Mouse (Mus musculus): ENCODE data around the gene Usp19.

DNA sequence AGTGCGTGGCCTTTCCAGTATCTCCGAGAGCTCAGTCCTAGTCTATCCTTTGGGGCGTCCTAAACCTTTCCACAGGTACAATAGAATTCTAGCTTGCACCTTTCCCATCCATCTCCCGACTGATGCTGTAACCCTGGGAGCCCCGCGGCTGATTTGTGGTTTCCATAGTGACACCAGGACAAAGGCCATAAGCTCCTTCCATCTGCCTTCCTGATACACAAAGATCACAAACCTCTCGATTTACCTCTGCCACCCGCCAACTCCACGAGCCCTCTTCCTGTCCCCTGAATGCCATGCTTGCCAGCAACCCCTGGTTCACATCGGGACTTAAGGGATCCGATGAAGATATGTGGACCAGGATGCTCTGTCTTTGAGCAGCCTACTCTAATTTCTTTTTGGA lies 11.2 kb upstream of the Usp19 start:
- TF ChIP-seq CTCF (IDR thresholded peaks at IDR 0.05; ENCODE audit: low read depth, low read length) = no peak
- no peak for TF ChIP-seq POLR2A (IDR thresholded peaks at IDR 0.05; ENCODE audit: extremely low read depth, insufficient read depth, low read length)

All from liver, adult 2 months (tissue).